Mouse (Mus musculus) kidney, adult 2 months (tissue): ENCODE measurements around the gene Slco1a1. TPM values are rescaled to one million over a fixed set of nuclear protein-coding genes. Genes with fewer than 3 reads are reported as not detected.
A peak's percentile ranks its signal among the peaks of the same experiment; 100 is the strongest.

Source experiments
- DNase-seq: peaks from one replicate; pipeline ENCODE4 v3.0.0; 2021
- H3K27ac ChIP-seq: fragments of 200-500 bp; 2 replicates; pipeline ENCODE4 v1.5.1; 2012; ENCODE audit warnings: low read depth, low read length, control low read depth, inconsistent platforms; ENCODE audit not compliant: insufficient read depth
- H3K27me3 ChIP-seq: fragments of 200-500 bp; replicated peaks from 2 replicates; pipeline ENCODE4 v1.6.1; 2012; ENCODE audit warnings: mild to moderate bottlenecking, moderate library complexity, low read length, inconsistent platforms; ENCODE audit not compliant: control insufficient read depth, insufficient read depth
- H3K36me3 ChIP-seq: fragments of 200-500 bp; 2 replicates; pipeline ENCODE4 v1.6.1; 2012; ENCODE audit warnings: mild to moderate bottlenecking, moderate library complexity, low read length, inconsistent platforms; ENCODE audit not compliant: control insufficient read depth, insufficient read depth
- H3K4me1 ChIP-seq: fragments of 200-500 bp; 2 replicates; pipeline ENCODE4 v1.6.1; 2011; ENCODE audit warnings: low read length; ENCODE audit not compliant: control insufficient read depth, insufficient read depth
- H3K4me3 ChIP-seq: fragments of 200-500 bp; 2 replicates; pipeline ENCODE4 v1.5.1; 2011; ENCODE audit warnings: mild to moderate bottlenecking, low read depth, low read length, control low read depth; ENCODE audit not compliant: insufficient read depth
- CTCF ChIP-seq: fragments of 200-500 bp; conservative IDR thresholded peaks from 2 replicates; pipeline ENCODE4 v1.5.1; 2011; ENCODE audit warnings: low read depth, mild to moderate bottlenecking, control low read depth, low read length, moderate library complexity, mixed read lengths; ENCODE audit not compliant: insufficient read depth, insufficient read length
- whole genome bisulfite sequencing: fragments of 180-500 bp; shearing (Covaris S2); methylation state at CpG from one replicate; pipeline ENCODE4 v1.1.7; 2018; 5-methylcytosine and 5-hydroxymethylcytosine counted together
- polyA plus RNA-seq: library from polyadenylated mRNA; depleted of rRNA; stranded (reverse); fragments of >200 nt; gene quantifications from 2 replicates; pipeline ENCODE4 v1.2.3, GENCODE M21; 2012; rRNA removed

Slco1a1 gene
- polyA plus RNA-seq, 1 experiment, result not detected

GRCm38 (mm10) chr6:141857735-141858531, 88.8 kb downstream of the Slco1a1 start:
- WGBS, result 69% methylated on average over 8 of the region's 8 CpGs
- Histone ChIP-seq H3K27ac (no peak overlapping the region), H3K4me1 (no peaks in the 10 kb centered on the region; the same call in 1 of the 2 replicates), H3K4me3 (no peak overlapping the region), H3K27me3 (no peaks in the 10 kb centered on the region), H3K36me3 (no peaks in the 10 kb centered on the region)
- peak; percentile 28 for DNase-seq
- TF ChIP-seq CTCF, result no peak

Other genes starting within 250 kb of the Slco1a1 start
- not detected in 2 replicates for gene Gm5724, start 173.2 kb downstream of the Slco1a1 start, polyA plus RNA-seq
- 0.50 and 0.70 TPM in 2 replicates for gene Slco1a4, start 90.8 kb downstream of the Slco1a1 start, polyA plus RNA-seq
- gene Gm6614, start 64.5 kb upstream of the Slco1a1 start, polyA plus RNA-seq, result 0.06 and 0.08 TPM in 2 replicates